In the genomic region with DNA sequence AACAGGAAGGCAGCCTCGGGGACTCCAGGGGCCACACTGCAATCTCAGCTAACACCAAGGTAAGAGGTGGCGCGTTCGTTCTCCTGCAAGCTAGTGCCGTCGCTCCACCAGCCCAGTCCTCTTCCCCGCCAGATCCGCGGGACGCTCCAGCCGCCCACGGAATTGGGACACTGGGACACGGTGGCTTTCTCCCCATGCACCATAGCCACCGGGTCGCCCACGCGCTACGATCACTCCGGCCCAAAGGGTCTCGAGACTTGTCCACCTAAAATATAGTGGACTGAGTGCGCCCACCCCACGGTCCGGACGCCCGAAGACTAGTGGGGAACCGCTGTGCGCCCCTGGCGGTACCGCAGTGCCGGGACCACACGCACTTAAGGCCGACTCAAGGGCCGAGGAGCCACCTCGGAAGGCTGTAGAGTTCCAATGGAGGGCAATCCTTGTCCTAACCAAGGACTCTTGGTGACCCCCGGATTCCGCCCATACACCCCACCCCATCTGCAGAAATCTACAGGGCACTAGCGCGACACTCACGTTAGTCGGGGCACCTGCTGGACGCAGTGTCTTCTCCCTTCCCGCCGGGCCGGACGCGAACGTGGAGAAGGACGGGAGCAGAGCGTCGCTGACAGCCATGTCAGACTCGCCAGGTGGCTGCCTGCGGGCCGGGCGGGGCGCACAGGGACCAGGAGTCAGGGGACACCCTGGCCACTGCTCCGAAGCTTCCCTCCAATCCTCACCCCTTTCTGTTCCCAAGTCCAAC, we compare ENCODE assay signal across 8 mouse cellular contexts. TPM values are rescaled to one million over a fixed set of nuclear protein-coding genes. Genes with fewer than 3 reads are reported as not detected.
DNase-seq lines count a peak whose midpoint lies in the region; ATAC-seq lines count a peak whose summit lies in the region.

No protein-coding gene starts in this region.

- H3K9me3 ChIP-seq in embryonic facial prominence, embryonic 10.5 days: no peaks in the 10 kb centered on the region
- H3K9me3 ChIP-seq in heart, embryonic 11.5 days (replicated peaks; ENCODE audit: control insufficient read depth, low read length): no peaks in the 10 kb centered on the region
- no peaks in the 10 kb centered on the region for H3K9me3 ChIP-seq in kidney, embryonic 15.5 days (replicated peaks)

- 2% methylated on average over 56 of the region's 56 CpGs for WGBS in embryonic facial prominence, embryonic 10.5 days
- under 1% methylated on average over 56 of the region's 56 CpGs for WGBS in heart, embryonic 11.5 days (ENCODE audit: insufficient replicate concordance)
- WGBS in kidney, embryonic 15.5 days: 1% methylated on average over 56 of the region's 56 CpGs

- H3K36me3 ChIP-seq in embryonic facial prominence, embryonic 10.5 days (replicated peaks): no peaks in the 10 kb centered on the region
- no peaks in the 10 kb centered on the region for H3K36me3 ChIP-seq in heart, embryonic 11.5 days (ENCODE audit: control insufficient read depth, insufficient read depth, low read length)
- H3K36me3 ChIP-seq in kidney, embryonic 15.5 days: no peaks in the 10 kb centered on the region

- peak overlapping the region; percentile 69 for H3K9ac ChIP-seq in heart, embryonic 11.5 days (ENCODE audit: low read depth, low read length)
- peak overlapping the region; percentile 59 for H3K9ac ChIP-seq in kidney, embryonic 15.5 days

- peak; percentile 39 for DNase-seq in ovary, postnatal 10 days (ENCODE audit: low spot score)
- DNase-seq in ovary, adult 18-20 months (ENCODE audit: low spot score): no peak
- peak; percentile 62 for DNase-seq in embryonic facial prominence, embryonic 10.5 days (ENCODE audit: low spot score)
- peak; percentile 11 to 13 for DNase-seq in spleen, postnatal 14 days (ENCODE audit: low spot score in 2 of 2)
- no peak for DNase-seq in c-Kit-positive CD71-positive TER-119-positive erythroid progenitor cells, embryonic 14.5 days (ENCODE audit: low spot score)

- H3K4me1 ChIP-seq in embryonic facial prominence, embryonic 10.5 days: peaks cover 41% of the 10 kb centered on the region
- peaks cover 2% of the 10 kb centered on the region for H3K4me1 ChIP-seq in heart, embryonic 11.5 days (ENCODE audit: control insufficient read depth, insufficient read depth, low read length)
- peaks cover 30% of the 10 kb centered on the region for H3K4me1 ChIP-seq in kidney, embryonic 15.5 days

- peaks cover 70% of the 10 kb centered on the region for H3K27me3 ChIP-seq in embryonic facial prominence, embryonic 10.5 days (replicated peaks; ENCODE audit: low read depth, poor library complexity, severe bottlenecking)
- H3K27me3 ChIP-seq in heart, embryonic 11.5 days (ENCODE audit: control insufficient read depth, insufficient read depth, low read length): peaks cover 9% of the 10 kb centered on the region
- H3K27me3 ChIP-seq in kidney, embryonic 15.5 days: peaks cover 17% of the 10 kb centered on the region

- H3K4me3 ChIP-seq in embryonic facial prominence, embryonic 10.5 days: peak overlapping the region; percentile 75
- H3K4me3 ChIP-seq in heart, embryonic 11.5 days (ENCODE audit: low read depth, low read length): peak overlapping the region; percentile 64
- H3K4me3 ChIP-seq in kidney, embryonic 15.5 days (replicated peaks): peak overlapping the region; percentile 66

- H3K4me2 ChIP-seq in heart, embryonic 11.5 days: peak overlapping the region; percentile 96
- peak overlapping the region; percentile 94 for H3K4me2 ChIP-seq in kidney, embryonic 15.5 days

- peak overlapping the region; percentile 35; the same call in 1 of the 2 replicates for H3K27ac ChIP-seq in embryonic facial prominence, embryonic 10.5 days (replicated peaks)
- H3K27ac ChIP-seq in heart, embryonic 11.5 days (ENCODE audit: low read depth, low read length): no peak overlapping the region
- H3K27ac ChIP-seq in kidney, embryonic 15.5 days: no peak overlapping the region

- no peak for ATAC-seq in heart, embryonic 11.5 days (replicated peaks; ENCODE audit: insufficient number of reproducible peaks, low FRiP score, low TSS enrichment)
- peak; percentile 1; the same call in 1 of the 2 replicates for ATAC-seq in kidney, embryonic 15.5 days (replicated peaks; ENCODE audit: low FRiP score)
- ATAC-seq in megakaryocyte-erythroid progenitor cell, adult 5-6 weeks (replicated peaks; ENCODE audit: low FRiP score, low TSS enrichment, poor library complexity, severe bottlenecking): peak; percentile 29

RNA-seq across cellular contexts. Expression of a gene that starts 1.0 kb away (rescaled TPM):
- polyA plus RNA-seq in embryonic facial prominence, embryonic 10.5 days (2016; fragmentation: Nextera tagmentation; extraction: Ambion mirVana): 0.67 and 1.5 TPM in 2 replicates
- polyA plus RNA-seq in heart, embryonic 11.5 days (2014; fragmentation: Nextera tagmentation; extraction: Ambion mirVana): 3.3 and 4.0 TPM in 2 replicates
- 5.4 TPM in 2 replicates for polyA plus RNA-seq in kidney, embryonic 15.5 days (2015; fragmentation: Nextera tagmentation; extraction: Ambion mirVana)
- total RNA-seq in megakaryocyte-erythroid progenitor cell, adult 5-6 weeks (2014; fragmentation: Nextera tagmentation): 0.26 TPM in 1 of 2 replicates, not detected in the other
- total RNA-seq in megakaryocyte-erythroid progenitor cell, adult 5-6 weeks (2017): 1.4 and 4.5 TPM in 2 replicates

Comparison
In these comparisons a context has a peak if more than half of its experiments do, and no peak if none do; other contexts are left out.
1. DNase-seq: peak in ovary, postnatal 10 days (single experiment), embryonic facial prominence, embryonic 10.5 days (single experiment) and spleen, postnatal 14 days (2 of 2); none in ovary, adult 18-20 months (single experiment) and c-Kit-positive CD71-positive TER-119-positive erythroid progenitor cells, embryonic 14.5 days (single experiment).
2. Peak in every context shown above with its lines, with median percentiles within 50 percentile points of each other: H3K4me3 ChIP-seq.